Mouse (Mus musculus): ENCODE results near the gene Cdkn2c. TPM values are rescaled to one million over a fixed set of nuclear protein-coding genes. Genes with fewer than 3 reads are reported as not detected.

Cdkn2c gene
- polyA plus RNA-seq, 1 experiment from 2014 or later: 8.0 TPM

GRCm38 (mm10) chr4:109647281-109647680 is 19.7 kb downstream of the Cdkn2c start:
- no peak overlapping the region for H3K27ac ChIP-seq (ENCODE audit: low read length)
- H3K27me3 ChIP-seq (replicated peaks; ENCODE audit: control insufficient read depth, insufficient read depth, low read length): no peaks in the 10 kb centered on the region
- H3K36me3 ChIP-seq (ENCODE audit: control insufficient read depth, insufficient read depth): no peaks in the 10 kb centered on the region
- WGBS: 81% methylated on average over 4 of the region's 4 CpGs
- no peaks in the 10 kb centered on the region for H3K4me1 ChIP-seq (replicated peaks; ENCODE audit: control insufficient read depth, insufficient read depth, low read length)
- H3K4me2 ChIP-seq (ENCODE audit: low read length): no peak overlapping the region
- no peak overlapping the region for H3K4me3 ChIP-seq (replicated peaks; ENCODE audit: low read length)
- H3K9me3 ChIP-seq (ENCODE audit: control insufficient read depth, low read length): no peaks in the 10 kb centered on the region
- no peak overlapping the region for H3K9ac ChIP-seq (replicated peaks; ENCODE audit: low read depth, low read length)
- ATAC-seq: no peak

GRCm38 (mm10) chr4:109641451-109641850 is 25.5 kb downstream of the Cdkn2c start:
- no peak for ATAC-seq
- no peak overlapping the region for H3K9ac ChIP-seq (replicated peaks; ENCODE audit: low read depth, low read length)
- 72% methylated on average over 3 of the region's 3 CpGs for WGBS
- no peak overlapping the region for H3K4me2 ChIP-seq (ENCODE audit: low read length)
- no peaks in the 10 kb centered on the region for H3K4me1 ChIP-seq (replicated peaks; ENCODE audit: control insufficient read depth, insufficient read depth, low read length)
- no peak overlapping the region for H3K27ac ChIP-seq (ENCODE audit: low read length)
- H3K27me3 ChIP-seq (replicated peaks; ENCODE audit: control insufficient read depth, insufficient read depth, low read length): no peaks in the 10 kb centered on the region
- H3K4me3 ChIP-seq (replicated peaks; ENCODE audit: low read length): no peak overlapping the region
- no peaks in the 10 kb centered on the region for H3K9me3 ChIP-seq (ENCODE audit: control insufficient read depth, low read length)
- no peaks in the 10 kb centered on the region for H3K36me3 ChIP-seq (ENCODE audit: control insufficient read depth, insufficient read depth)

- Histone ChIP-seq H3K27ac (ENCODE audit: low read length) (no peak overlapping the region), H3K36me3 (ENCODE audit: control insufficient read depth, insufficient read depth) (no peaks in the 10 kb centered on the region), H3K4me1 (replicated peaks; ENCODE audit: control insufficient read depth, insufficient read depth, low read length) (no peaks in the 10 kb centered on the region), H3K9ac (replicated peaks; ENCODE audit: low read depth, low read length) (no peak overlapping the region), H3K9me3 (ENCODE audit: control insufficient read depth, low read length) (no peaks in the 10 kb centered on the region), H3K4me2 (ENCODE audit: low read length) (no peak overlapping the region), H3K27me3 (replicated peaks; ENCODE audit: control insufficient read depth, insufficient read depth, low read length) (no peaks in the 10 kb centered on the region), H3K4me3 (replicated peaks; ENCODE audit: low read length) (no peak overlapping the region)
- no peak for ATAC-seq
- WGBS: 93% methylated on average over 7 of the region's 7 CpGs
These were observed 26.8 kb downstream of the Cdkn2c start for GRCm38 (mm10) chr4:109640141-109640540.

DNA sequence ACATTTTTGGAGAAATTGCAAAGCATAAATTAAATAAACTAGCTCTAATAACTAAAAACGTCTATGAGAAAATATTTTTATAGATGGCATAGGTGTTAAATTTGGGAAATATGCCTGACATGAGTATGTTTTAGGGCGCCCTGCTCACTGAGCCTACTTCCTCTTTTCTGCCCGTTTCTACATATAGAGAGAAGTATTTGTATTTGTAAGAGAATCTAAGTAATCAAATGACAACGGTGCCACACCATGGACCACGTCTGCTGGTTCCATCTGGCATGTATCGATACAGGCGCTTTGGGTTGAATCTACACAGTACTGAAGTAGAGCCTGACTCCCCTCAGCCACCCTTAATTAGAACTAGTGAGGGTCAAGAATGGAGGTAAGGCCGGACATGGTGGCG is 27.6 kb downstream of the Cdkn2c start:
- WGBS: 90% methylated on average over 9 of the region's 9 CpGs
- no peaks in the 10 kb centered on the region for H3K4me1 ChIP-seq (replicated peaks; ENCODE audit: control insufficient read depth, insufficient read depth, low read length)
- no peak overlapping the region for H3K9ac ChIP-seq (replicated peaks; ENCODE audit: low read depth, low read length)
- no peak for ATAC-seq
- H3K36me3 ChIP-seq (ENCODE audit: control insufficient read depth, insufficient read depth): no peaks in the 10 kb centered on the region
- no peaks in the 10 kb centered on the region for H3K27me3 ChIP-seq (replicated peaks; ENCODE audit: control insufficient read depth, insufficient read depth, low read length)
- no peak overlapping the region for H3K4me3 ChIP-seq (replicated peaks; ENCODE audit: low read length)
- H3K9me3 ChIP-seq (ENCODE audit: control insufficient read depth, low read length): no peaks in the 10 kb centered on the region
- no peak overlapping the region for H3K4me2 ChIP-seq (ENCODE audit: low read length)
- H3K27ac ChIP-seq (ENCODE audit: low read length): no peak overlapping the region

GRCm38 (mm10) chr4:109634971-109635370 is 32.0 kb downstream of the Cdkn2c start:
- Histone ChIP-seq H3K27me3 (replicated peaks; ENCODE audit: control insufficient read depth, insufficient read depth, low read length) (no peaks in the 10 kb centered on the region), H3K36me3 (ENCODE audit: control insufficient read depth, insufficient read depth) (no peaks in the 10 kb centered on the region), H3K4me1 (replicated peaks; ENCODE audit: control insufficient read depth, insufficient read depth, low read length) (no peaks in the 10 kb centered on the region), H3K9ac (replicated peaks; ENCODE audit: low read depth, low read length) (no peak overlapping the region), H3K27ac (ENCODE audit: low read length) (no peak overlapping the region), H3K4me2 (ENCODE audit: low read length) (no peak overlapping the region), H3K9me3 (ENCODE audit: control insufficient read depth, low read length) (no peaks in the 10 kb centered on the region), H3K4me3 (replicated peaks; ENCODE audit: low read length) (no peak overlapping the region)
- 98% methylated on average over 2 of the region's 2 CpGs for WGBS
- ATAC-seq: no peak

- WGBS: 85% methylated on average over 4 of the region's 4 CpGs
- Histone ChIP-seq H3K27me3 (replicated peaks; ENCODE audit: control insufficient read depth, insufficient read depth, low read length) (no peaks in the 10 kb centered on the region), H3K4me3 (replicated peaks; ENCODE audit: low read length) (no peak overlapping the region), H3K4me2 (ENCODE audit: low read length) (no peak overlapping the region), H3K27ac (ENCODE audit: low read length) (no peak overlapping the region), H3K36me3 (ENCODE audit: control insufficient read depth, insufficient read depth) (no peaks in the 10 kb centered on the region), H3K9me3 (ENCODE audit: control insufficient read depth, low read length) (no peaks in the 10 kb centered on the region), H3K9ac (replicated peaks; ENCODE audit: low read depth, low read length) (no peak overlapping the region), H3K4me1 (replicated peaks; ENCODE audit: control insufficient read depth, insufficient read depth, low read length) (no peaks in the 10 kb centered on the region)
- ATAC-seq: no peak
These were observed 36.0 kb downstream of the Cdkn2c start for GRCm38 (mm10) chr4:109631029-109631428.

DNA sequence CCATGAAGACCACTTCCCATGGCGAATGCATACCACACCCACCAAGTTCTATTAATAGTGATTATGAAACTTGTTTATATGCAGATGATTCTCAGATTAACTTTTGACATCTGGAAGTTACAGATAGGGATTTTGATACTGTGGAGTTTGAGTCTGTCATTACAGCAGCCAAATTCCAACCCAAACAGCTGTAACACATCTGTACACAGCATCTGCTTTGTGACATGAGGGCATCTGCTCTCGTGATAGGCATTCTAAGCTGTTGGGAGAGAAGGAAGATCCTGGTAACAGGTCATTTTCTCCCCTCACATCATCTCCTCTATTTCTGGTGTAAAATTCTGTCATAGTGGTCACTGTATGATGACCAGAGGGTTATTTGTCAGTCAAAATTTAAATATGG is 36.8 kb downstream of the Cdkn2c start:
- H3K4me3 ChIP-seq (replicated peaks; ENCODE audit: low read length): no peak overlapping the region
- H3K9ac ChIP-seq (replicated peaks; ENCODE audit: low read depth, low read length): no peak overlapping the region
- WGBS: 82% methylated on average over 2 of the region's 2 CpGs
- no peaks in the 10 kb centered on the region for H3K27me3 ChIP-seq (replicated peaks; ENCODE audit: control insufficient read depth, insufficient read depth, low read length)
- peaks cover 2% of the 10 kb centered on the region; the same call in 1 of the 2 replicates for H3K9me3 ChIP-seq (ENCODE audit: control insufficient read depth, low read length)
- no peak overlapping the region for H3K27ac ChIP-seq (ENCODE audit: low read length)
- H3K4me2 ChIP-seq (ENCODE audit: low read length): no peak overlapping the region
- no peaks in the 10 kb centered on the region for H3K4me1 ChIP-seq (replicated peaks; ENCODE audit: control insufficient read depth, insufficient read depth, low read length)
- ATAC-seq: no peak
- H3K36me3 ChIP-seq (ENCODE audit: control insufficient read depth, insufficient read depth): no peaks in the 10 kb centered on the region

- H3K9ac ChIP-seq (replicated peaks; ENCODE audit: low read depth, low read length): no peak overlapping the region
- H3K4me1 ChIP-seq (replicated peaks; ENCODE audit: control insufficient read depth, insufficient read depth, low read length): no peaks in the 10 kb centered on the region
- ATAC-seq: no peak
- H3K27me3 ChIP-seq (replicated peaks; ENCODE audit: control insufficient read depth, insufficient read depth, low read length): no peaks in the 10 kb centered on the region
- no peak overlapping the region for H3K4me2 ChIP-seq (ENCODE audit: low read length)
- H3K36me3 ChIP-seq (ENCODE audit: control insufficient read depth, insufficient read depth): no peaks in the 10 kb centered on the region
- H3K27ac ChIP-seq (ENCODE audit: low read length): no peak overlapping the region
- H3K4me3 ChIP-seq (replicated peaks; ENCODE audit: low read length): no peak overlapping the region
- H3K9me3 ChIP-seq (ENCODE audit: control insufficient read depth, low read length): no peaks in the 10 kb centered on the region
- 82% methylated on average over 4 of the region's 4 CpGs for WGBS
These were observed 54.4 kb downstream of the Cdkn2c start for GRCm38 (mm10) chr4:109612596-109612995.
